Mouse (Mus musculus) C2C12 (cell line): ENCODE measurements around the gene Shox2.

ENCODE experiments used
- CEBPB ChIP-seq: IDR thresholded peaks from one replicate; pipeline ENCODE4 v1.6.1; 2011; ENCODE audit warnings: low read depth, mild to moderate bottlenecking, control low read depth, moderate library complexity
- CTCF ChIP-seq: IDR thresholded peaks from one replicate; pipeline ENCODE4 v1.5.1; 2011; ENCODE audit not compliant: control insufficient read depth, insufficient read depth, insufficient read length
- MYOD1 ChIP-seq: IDR thresholded peaks from one replicate; pipeline ENCODE4 v1.6.1; 2011; ENCODE audit warnings: low read depth; ENCODE audit not compliant: control insufficient read depth, insufficient read length
- USF1 ChIP-seq: IDR thresholded peaks from one replicate; pipeline ENCODE4 v1.6.1; 2011; ENCODE audit warnings: low read depth, mild to moderate bottlenecking, control low read depth, moderate library complexity

DNA sequence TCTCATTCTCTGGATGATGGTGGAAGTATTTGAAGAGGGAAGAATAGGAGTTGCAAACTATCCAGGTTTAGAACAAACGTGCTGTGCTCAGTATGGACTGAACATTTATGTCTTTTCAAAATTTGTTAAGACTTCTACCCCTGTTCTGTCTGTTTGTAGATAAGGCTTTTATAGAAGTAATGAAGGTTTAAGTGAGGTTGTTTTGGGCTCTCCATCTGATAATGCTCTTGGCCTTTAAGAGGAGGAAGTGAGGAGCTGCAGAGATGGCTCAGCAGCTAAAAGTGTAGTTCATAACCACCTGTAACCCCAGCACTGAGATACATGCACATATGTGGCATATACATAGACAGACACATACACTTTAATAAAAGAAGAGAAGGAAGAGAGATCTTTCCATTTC is 15.2 kb upstream of the Shox2 start:
- no peak for TF ChIP-seq USF1
- TF ChIP-seq CTCF, result no peak
- TF ChIP-seq CEBPB, result no peak
- TF ChIP-seq MYOD1, result no peak
